Mouse (Mus musculus) adrenal gland, postnatal 0 days (tissue): ENCODE results near the gene CT030661.1. TPM values are rescaled to one million over a fixed set of nuclear protein-coding genes. Genes with fewer than 3 reads are reported as not detected.

ENCODE experiments used
- polyA plus RNA-seq: library from polyadenylated mRNA; unstranded; fragments of >200 nt; fragmentation: Nextera tagmentation; extraction: Ambion mirVana; gene quantifications from 2 replicates; pipeline ENCODE4 v1.2.1, GENCODE M21; 2015

Gene CT030661.1
- polyA plus RNA-seq, result 13.4 and 14.5 TPM in 2 replicates

GRCm38 (mm10) chr17:22314730-22315226 is at the start of gene CT030661.1:
TSS of gene CT030661.1 (minus strand) at chr17:22314837.

GRCm38 (mm10) chr17:22361101-22361781 is 46.6 kb upstream of the CT030661.1 start, which contains the start of the genes Zfp944 and Zfp758:
TSS of gene Zfp944 (minus strand) at chr17:22361400.
TSS of gene Zfp758 (plus strand) at chr17:22361453.

Other genes starting within 250 kb of the CT030661.1 start
- gene Zfp947, start 148.6 kb downstream of the CT030661.1 start, polyA plus RNA-seq, result 2.4 and 5.2 TPM in 2 replicates
- 3.2 and 4.9 TPM in 2 replicates for gene Zfp994, start 89.2 kb downstream of the CT030661.1 start, polyA plus RNA-seq
- 11.2 and 14.7 TPM in 2 replicates for gene Zfp944, start 46.6 kb upstream of the CT030661.1 start, polyA plus RNA-seq
- gene Zfp758, start 46.6 kb upstream of the CT030661.1 start, polyA plus RNA-seq, result 8.3 and 11.6 TPM in 2 replicates
- 7.7 and 9.9 TPM in 2 replicates for gene Zfp946, start 109.4 kb upstream of the CT030661.1 start, polyA plus RNA-seq